Mouse (Mus musculus) myocyte (in vitro differentiated cells): ENCODE data around the gene Actl7b.

Source experiments
- E2F4 ChIP-seq: IDR thresholded peaks from one replicate; pipeline ENCODE4 v1.6.1; 2011; ENCODE audit warnings: mild to moderate bottlenecking, control low read depth, moderate library complexity; ENCODE audit not compliant: insufficient read depth
- MAX ChIP-seq: IDR thresholded peaks from one replicate; pipeline ENCODE4 v1.6.1; 2011; ENCODE audit warnings: low read depth, mild to moderate bottlenecking, control low read depth
- MYOD1 ChIP-seq, 3 experiments: IDR thresholded peaks; one replicate each; pipeline ENCODE4 v1.6.1; 2011; ENCODE audit warnings: control low read depth in 2 of 3, low read depth in 2 of 3, mild to moderate bottlenecking in 2 of 3, moderate library complexity in 1 of 3; ENCODE audit not compliant: insufficient read length in 2 of 3, control insufficient read depth in 1 of 3
- MYOG ChIP-seq, 3 experiments: IDR thresholded peaks; one replicate each; pipeline ENCODE4 v1.6.1; 2011; ENCODE audit warnings: control low read depth in 2 of 3, low read depth in 2 of 3, mild to moderate bottlenecking in 2 of 3; ENCODE audit not compliant: insufficient read length in 2 of 3, control insufficient read depth in 1 of 3, insufficient read depth in 1 of 3
- POLR2A ChIP-seq: IDR thresholded peaks from one replicate; pipeline ENCODE4 v1.6.1; 2011; ENCODE audit warnings: low read depth, mild to moderate bottlenecking, control low read depth, moderate library complexity; ENCODE audit not compliant: insufficient read length
- SRF ChIP-seq: IDR thresholded peaks from one replicate; pipeline ENCODE4 v1.6.1; 2011; ENCODE audit warnings: low read depth; ENCODE audit not compliant: control insufficient read depth, insufficient read length
- TCF12 ChIP-seq: IDR thresholded peaks from one replicate; pipeline ENCODE4 v1.6.1; 2011; ENCODE audit warnings: mild to moderate bottlenecking, control low read depth; ENCODE audit not compliant: poor library complexity, insufficient read depth, severe bottlenecking
- USF1 ChIP-seq: IDR thresholded peaks from one replicate; pipeline ENCODE4 v1.6.1; 2011; ENCODE audit warnings: low read depth, mild to moderate bottlenecking, control low read depth, moderate library complexity

DNA sequence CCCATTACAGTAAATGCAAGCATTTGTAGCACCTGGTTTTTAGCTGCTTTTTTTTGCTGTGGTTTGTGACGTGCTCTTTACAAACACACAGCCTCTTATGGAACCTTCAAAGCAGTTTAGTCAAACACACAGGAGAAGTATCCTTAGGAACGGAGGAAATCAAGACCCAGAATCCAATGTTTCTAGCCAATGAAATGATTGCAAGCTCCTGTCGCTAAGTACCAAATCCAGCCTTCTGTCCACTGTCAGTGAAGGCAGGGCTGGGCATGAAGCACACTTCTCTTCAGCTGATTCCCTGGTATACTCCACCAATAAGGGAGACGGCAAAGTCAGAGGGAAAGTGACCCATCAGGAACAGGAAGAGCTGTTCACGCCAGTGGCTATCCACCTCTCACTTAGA, 14.8 kb upstream of the Actl7b start:
- TF ChIP-seq MYOG (IDR thresholded peaks at IDR 0.05; ENCODE audit: control insufficient read depth in 1 of 3, insufficient read depth in 1 of 3, insufficient read length in 2 of 3, low read depth in 2 of 3) (no peak), POLR2A (no peak), MAX (no peak), E2F4 (no peak), SRF (no peak), TCF12 (no peak), MYOD1 (IDR thresholded peaks at IDR 0.05; ENCODE audit: control insufficient read depth in 1 of 3, insufficient read length in 2 of 3, low read depth in 2 of 3) (no peak), USF1 (no peak)
